Mouse (Mus musculus) frontal cortex, adult 2 months (tissue): ENCODE data around the gene Pus7l. TPM values are rescaled to one million over a fixed set of nuclear protein-coding genes. Genes with fewer than 3 reads are reported as not detected.
"Not testable (repeated sequence)": the region's sequence is repeated elsewhere in the genome, so short reads cannot be mapped to it uniquely, and the experiment has no call there.

Experiments used
- DNase-seq, 2 experiments: peaks; one replicate each; pipeline ENCODE4 v3.0.0; 2022; ENCODE audit warnings: low spot score in 1 of 2; ENCODE audit errors: extremely low spot score in 1 of 2
- polyA plus RNA-seq: library from polyadenylated mRNA; depleted of rRNA; stranded (reverse); fragments of >200 nt; gene quantifications from 2 replicates; pipeline ENCODE4 v1.2.3, GENCODE M21; 2012

Pus7l gene
- polyA plus RNA-seq, 1 experiment = 3.9 TPM

DNA sequence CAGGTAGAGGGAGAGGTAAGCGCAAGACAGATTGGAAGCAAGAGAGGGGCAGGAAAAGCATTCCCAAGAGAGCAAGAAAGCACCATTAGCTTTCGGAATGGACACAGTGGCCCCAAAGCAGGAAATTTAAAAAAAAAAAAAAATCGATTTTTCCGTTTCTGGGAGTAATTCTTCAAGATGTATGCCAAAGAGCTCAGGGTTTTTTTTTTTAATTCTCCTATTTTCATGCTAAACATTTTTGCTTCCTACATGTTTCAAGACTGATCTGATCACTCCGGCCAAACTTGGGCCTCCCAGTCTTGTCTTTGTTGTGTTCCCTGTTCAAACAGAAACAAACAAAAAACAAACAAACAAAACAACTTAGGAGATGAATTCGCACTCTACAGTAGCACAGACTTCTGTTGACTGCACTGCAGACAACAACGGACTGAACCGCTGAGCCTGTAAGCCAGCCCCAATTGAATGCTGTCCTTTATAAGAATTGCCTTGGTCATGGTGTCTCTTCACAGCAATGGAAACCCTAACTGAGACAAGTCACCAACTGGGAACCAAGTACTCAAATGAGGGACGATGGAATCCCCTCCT lies 797 bp upstream of the Pus7l start:
- no peak for DNase-seq

DNA sequence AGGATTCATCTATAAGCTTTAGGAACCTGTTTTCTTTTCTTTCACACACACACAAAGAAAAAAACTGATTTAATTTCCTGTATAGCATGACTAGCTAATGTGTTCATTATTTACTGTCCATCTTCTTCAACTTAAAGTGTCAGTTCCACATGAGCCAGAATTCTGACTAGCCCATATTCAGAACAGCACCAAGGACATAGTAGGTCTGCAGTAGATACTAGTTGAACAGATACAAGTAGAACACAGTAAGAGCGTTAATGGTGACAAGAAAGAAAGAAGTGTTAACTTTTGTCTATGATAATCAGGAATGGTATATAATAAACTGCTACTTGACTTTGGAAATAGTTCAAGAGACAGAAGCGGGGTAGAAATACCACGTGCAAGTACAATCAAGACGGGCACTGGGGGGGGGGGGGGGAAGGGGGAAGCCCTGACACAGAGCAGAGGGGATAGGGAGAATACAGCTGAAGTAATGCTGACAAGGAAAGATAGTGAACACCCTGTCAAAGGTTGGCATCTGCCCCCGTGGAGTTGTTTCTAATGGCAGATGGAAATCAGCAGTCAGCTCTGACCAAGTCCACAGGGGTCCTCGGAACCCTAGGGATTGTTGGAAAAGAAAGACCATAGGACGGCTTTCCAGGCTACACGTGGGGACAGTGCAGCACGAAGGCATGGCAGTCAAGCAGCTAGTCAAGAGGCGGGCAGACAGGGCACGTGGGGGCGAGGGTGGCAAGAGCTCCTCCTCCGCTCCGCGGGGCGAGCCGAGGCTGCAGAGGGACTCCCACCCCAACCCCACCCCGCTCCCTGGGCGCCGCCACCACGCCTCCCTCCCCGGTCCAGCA lies 559 bp downstream of the Pus7l start:
- DNase-seq = no peak

DNA sequence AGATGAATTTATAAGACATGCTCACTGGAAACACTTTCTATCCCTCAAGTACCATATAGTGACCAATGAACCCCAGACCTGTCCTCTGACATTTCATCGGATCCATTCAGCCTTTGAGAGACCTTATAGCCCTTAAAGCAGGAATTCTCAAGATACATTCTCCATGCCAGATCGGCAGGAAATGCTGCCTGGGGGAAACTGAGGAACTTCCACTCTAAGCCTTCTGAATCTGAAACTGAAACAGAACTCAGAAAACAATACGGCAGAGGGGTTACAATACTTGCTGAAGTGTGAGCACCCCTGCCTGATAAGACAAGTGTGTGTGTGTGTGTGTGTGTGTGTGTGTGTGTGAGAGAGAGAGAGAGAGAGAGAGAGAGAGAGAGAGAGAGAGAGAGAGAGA lies 4.1 kb downstream of the Pus7l start:
- DNase-seq = no peak

DNA sequence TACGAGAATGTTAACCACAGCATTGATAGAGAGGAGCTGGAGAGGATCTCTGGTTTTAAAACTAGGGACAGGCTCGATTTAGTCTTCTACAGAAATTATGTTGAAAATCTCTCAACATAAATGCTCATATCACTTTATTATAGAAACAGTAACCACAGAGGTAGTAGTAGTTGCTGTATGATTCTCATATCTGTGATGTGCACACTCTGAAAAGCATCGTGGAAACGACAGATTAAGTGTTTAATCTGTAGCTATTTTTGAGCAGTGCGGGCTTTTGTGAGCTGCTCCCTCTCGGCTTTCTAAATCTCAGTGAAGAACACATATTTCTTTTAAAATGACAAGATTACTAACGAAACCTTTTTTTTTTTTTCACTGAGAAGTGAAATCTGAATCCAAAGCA lies 7.8 kb downstream of the Pus7l start:
- DNase-seq = no peak

DNA sequence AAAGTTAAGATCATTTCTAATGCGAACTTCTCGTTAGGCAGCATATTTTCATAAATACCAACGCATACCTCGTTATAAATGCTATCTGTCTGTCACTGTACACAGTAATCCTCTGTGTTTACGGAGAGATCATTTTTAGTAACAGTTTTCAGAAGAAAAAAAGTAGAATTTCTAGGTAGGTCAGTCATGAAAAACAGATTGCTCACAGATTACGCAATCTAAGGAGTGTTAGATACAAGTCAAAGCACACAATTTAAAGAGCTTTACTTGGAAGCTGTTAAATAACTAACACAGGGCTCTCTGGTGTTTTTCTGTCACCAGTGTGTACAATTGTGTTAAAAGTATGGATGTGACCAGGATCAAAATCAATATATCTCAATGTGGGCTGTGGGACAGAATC lies 10.4 kb downstream of the Pus7l start:
- no peak for DNase-seq

DNA sequence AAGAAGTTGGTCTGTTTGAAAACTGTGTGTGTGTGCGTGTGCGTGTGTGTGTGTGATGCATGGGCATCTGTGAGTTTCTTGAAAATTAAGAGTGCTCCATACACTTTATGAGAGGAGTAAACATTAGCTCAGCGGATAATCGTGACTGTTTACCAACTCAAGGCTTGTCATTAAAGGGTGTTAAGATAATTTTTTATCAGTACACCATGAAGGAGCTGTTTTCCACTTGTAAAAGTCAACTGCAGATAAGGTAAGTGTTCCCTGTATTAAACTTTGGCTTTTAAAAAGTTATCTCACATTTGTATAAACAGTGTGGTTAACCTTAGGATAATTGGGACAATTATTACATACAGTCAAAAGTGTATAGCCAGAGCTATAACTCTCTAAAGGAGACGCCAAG lies 11.0 kb downstream of the Pus7l start:
- DNase-seq = no peak

DNA sequence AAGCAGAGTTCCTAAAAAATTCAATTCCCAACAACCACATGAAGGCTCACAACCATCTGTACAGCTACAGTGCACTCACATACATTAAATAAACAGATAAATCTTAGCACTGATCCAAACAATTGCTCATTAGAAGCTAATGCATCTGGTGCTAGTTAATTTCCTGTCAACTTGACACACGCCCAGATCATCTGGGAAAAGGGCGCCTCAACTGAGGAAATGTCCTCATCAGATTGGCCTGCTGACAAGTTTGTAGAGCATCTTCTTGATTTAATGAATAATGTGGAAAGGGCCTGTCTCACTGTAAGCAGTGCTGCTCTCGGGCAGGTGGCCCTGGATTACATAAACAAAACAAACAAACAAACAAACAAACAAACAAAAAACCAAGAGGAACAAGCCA lies 12.8 kb downstream of the Pus7l start:
- no peak for DNase-seq

DNA sequence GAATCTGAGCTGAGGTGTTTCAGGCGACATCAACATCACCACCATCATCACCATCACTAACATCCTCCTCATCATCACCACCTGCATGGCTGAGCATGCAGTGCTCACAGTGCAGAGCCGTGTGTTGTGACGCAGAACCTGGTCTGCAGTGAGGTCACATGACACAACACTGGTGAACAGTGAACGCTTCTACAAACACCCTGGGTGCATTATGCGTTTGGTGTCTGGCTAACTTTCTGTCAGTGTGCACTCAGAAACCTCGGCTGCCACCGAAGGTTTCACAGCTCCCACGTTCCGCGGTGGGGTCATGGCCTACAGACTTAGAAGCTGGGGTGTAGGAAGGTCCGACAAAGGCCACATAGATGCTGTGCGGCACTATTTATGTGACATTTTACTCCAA lies 18.4 kb downstream of the Pus7l start:
- DNase-seq = no peak

DNA sequence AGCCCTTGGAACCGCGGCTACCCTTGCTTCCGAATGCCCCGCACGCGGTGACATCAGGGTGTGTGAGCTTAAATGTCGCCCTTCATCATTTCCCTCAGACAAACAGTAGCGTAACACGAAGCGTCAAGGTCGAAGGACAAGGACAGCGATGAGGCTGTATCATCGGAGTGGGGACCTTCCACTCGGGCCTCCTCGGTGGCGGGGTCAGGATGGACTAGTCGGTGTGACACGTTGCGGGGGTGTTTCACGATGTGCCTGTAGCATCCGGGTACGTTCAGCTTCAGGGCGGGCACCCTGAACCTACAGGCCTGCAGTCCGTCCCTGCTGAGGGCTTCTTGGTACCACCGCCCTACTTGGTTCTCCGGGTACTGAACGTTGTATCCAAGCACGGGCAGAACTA lies 20.1 kb downstream of the Pus7l start:
- no peak for DNase-seq

DNA sequence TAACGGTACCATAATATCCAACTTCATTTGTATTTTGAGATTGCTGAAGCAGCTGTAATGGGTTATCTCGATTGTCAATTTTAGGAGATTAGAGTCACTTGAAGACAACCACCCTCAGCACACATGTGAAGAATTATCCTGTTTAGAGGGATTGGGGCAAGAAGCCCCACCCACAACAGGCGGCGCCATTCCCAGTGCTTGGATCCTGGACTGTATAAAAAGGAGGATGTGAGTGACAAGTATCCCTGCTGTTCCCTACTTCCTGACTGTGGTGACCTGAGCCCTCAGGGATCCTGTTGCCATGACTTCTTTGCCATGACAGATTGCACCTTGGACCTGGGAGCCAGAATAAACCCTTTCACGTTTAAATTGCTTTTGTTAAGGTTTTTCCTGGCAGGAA lies 22.4 kb downstream of the Pus7l start:
- no peak for DNase-seq

DNA sequence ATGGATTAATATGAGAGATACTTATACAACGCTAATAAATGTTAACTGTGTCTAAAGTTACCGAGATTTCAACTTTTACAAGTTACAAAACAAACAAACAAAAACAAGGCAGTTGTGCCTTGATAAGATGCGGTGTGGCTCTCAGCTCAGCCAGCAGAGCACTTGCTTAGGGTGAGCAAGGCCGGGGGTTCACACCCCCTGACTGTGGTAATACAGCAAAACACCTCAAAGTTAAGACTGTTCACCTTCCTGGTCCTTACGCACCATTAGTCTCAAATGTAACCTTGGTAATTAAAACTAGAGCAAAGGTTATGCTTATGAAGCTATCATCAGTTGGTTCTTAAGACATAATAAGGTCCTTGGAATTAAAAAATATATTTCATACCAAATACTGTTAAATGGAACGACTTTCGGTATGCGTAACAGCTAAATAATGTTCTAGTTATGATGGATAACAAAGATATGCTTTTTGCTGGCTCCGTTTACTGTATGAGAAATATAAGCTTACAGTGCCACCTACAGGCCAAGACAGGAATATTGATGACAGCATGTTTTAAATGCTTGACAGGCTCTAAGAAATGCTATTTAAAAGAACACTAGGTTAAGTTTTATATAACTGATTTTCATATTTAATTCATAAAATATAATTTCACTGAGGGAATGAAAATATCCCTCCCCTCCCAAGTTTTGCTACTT lies 23.0 kb downstream of the Pus7l start:
- DNase-seq = peak in 1 of 2 experiments; percentile 82

DNA sequence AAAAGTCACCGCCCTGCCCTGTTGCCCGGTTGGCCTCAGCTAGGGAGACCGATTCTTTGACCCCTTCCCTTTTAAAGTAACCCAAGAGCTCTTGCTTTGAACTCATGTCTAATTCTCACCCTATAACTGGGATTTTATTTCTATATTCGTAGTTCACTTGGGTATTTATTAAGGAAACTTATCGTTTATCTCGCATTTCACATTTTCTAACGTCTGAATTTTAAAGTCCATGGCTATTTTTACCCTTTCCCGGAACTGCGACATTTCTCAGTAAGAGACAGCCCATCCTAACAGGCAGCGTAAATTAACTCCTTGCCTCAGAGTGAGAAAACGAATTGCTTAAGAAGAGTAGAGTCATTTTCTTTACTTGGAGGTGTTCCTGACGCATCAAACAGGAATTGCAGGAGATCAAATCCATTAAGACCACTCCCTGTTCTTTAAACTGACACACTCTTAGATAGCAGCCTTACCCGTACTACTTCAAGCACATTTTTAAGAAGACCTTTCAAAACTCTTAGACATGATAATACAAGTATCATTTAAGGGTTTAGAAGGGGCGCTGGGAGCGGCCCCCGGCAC lies 25.3 kb downstream of the Pus7l start:
- DNase-seq = no peak

DNA sequence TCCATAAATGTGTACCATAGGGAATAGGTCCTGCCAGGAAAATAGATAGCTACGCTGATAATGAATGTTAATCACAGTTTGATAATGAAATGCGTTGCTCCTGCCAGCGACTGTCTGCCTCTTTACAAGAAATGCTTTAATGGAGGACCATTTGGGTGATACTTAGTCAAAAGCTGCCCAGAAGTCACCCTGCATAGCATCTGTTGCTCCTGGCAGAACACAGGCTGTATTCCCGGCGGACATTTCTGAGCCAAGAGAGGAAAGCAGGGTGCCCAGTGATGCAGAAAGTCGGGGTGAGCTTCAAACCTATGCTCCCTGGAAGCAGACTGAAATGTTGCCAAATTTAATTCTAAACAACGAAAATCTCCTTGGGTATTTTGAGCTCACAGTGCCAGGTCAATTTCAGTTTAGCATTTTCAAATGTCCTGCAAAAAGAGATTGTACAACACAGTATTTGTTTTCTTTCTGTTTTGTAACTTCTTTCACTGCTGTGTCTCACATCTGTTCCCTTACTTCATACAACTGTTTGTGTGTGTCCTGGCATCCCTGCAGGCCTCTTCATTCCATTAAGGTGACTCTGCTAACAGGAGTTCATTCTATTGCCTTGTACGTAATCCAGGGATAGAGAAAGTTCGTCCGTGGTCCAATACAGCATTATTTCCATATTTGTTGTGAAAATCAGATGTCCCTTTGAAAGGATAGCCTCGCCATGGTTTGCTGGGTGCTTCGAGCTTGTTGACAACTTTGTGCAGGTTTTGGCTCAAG lies 39.7 kb downstream of the Pus7l start:
- DNase-seq = no peak

DNA sequence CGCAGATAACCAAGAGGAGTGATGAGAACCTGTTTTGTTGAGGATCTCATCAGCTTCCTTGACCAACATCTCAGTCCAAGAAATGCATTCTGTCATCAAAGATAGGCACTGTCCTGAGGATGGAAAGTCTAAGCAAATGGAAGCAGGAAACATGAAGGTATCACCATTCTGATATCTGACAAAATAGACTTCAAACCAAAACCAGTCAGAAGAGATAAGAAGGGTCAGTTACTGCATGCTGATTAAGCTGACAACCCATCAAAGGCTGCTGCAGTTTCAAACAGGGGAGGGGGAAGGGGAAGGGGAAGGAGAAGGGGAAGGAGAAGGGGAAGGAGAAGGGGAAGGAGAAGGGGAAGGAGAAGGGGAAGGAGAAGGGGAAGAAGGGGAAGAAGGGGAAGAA lies 44.1 kb downstream of the Pus7l start:
- DNase-seq = no peak

DNA sequence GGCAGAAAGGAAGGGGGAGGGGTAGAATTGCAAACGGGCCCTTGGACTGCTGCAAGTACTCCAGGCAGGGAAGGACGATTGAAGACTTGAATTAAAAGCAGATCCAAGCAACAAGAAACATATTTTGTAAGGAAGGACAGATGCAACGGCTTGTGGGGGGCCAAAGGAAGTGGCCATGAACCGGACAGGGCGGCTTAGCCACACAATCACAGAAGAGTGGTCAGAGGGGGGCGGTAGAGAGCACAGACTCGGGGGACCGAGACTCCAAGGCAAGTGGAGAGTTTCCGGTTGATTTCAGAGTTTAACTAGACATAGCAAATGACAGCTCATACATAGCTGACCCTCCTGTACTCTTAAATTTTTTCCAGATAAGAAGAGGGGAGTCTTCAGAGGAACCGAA lies 47.4 kb downstream of the Pus7l start:
- no peak for DNase-seq

DNA sequence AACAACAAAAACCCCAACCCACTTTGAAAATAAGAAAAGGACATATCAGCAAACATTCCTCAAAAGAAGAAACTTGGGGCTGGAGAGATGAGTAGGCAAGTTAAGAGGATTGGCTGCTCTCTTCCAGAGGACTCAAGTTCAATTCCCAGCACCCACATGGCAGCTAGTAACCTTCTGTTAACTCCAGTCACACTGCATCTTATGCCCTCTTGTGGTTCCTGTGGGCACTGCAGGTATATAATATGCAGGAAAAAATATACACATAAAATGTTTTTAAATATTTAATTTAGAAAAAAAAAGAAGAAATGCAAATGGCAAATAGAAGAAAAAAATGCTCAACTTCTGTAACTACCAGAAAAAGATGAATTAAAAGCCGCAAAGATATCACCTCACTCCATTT lies 48.9 kb downstream of the Pus7l start:
- no peak for DNase-seq

DNA sequence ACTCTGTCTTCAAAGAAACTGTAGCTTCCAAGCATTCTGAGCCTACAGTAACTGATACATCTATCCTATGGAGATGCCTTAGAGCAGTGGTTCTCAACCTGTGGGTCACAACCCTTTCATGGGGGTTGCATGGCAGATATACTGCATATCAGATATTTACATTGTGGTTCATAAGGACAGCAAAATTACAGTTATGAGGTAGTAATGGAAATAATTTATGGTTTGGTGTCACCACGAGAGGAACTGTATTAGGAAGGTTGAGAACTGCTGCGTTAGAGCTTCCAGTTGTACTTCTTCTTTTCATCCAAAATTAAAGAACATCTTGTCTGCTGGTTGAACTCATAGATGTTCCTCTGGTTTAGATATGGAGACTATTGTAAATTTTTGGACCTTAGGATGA lies 53.9 kb downstream of the Pus7l start:
- DNase-seq = no peak

DNA sequence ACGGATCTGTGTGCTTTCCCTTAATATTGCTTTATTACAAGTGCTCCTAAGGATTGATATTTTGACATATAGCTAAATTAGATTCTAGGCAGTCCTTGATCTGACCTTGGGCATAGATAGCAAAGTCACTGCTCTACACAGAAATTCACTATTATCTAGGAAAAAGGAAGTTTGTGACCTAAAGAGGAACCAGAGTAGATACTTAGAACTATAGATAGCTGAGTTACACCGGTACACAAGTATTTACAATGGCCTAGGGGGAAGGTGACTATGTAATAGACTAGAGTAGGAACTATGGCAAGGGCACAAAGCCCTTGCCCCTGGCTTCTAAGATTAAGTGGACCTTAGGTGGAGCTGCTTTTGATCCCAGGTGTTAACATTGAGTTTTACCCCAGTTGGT lies 55.3 kb downstream of the Pus7l start:
- DNase-seq = not testable (repeated sequence)

DNA sequence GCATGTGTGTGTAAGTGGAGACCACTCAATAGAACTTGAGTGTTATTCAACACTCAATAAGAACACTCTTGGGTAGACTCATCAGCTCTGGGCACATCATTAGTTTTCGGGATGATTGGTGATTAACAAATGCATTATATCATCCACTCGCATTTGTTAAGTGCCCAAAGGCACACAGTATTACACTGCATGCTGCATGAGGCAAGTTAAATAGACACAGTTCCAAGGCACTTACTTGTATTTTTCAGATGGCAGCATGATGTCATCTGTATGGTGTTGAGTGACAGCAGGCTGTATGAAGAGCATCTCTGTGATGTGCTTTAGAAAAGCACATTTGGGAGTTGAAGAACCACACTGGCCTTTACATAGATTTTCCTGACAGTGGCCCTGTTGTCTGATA lies 60.8 kb downstream of the Pus7l start:
- DNase-seq = no peak

DNA sequence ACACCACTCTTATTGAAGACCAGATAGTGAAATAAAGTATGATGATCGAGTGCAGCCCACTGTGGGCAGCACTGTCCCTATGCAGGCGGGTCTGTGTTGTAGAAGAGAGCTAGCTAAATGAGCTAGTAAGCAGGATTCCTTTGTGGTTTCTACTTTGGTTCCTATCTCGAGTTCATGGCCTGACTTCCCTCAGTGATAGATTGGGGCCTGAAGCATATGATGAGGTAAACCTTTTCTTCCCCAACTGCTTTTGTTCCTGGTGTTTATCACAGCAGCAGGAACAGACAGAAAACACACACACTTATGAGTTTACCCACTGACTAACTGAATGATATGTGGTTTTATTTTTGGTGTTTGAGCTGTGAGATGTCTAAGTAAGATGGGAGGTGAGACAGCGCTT lies 62.6 kb downstream of the Pus7l start:
- DNase-seq = no peak

DNA sequence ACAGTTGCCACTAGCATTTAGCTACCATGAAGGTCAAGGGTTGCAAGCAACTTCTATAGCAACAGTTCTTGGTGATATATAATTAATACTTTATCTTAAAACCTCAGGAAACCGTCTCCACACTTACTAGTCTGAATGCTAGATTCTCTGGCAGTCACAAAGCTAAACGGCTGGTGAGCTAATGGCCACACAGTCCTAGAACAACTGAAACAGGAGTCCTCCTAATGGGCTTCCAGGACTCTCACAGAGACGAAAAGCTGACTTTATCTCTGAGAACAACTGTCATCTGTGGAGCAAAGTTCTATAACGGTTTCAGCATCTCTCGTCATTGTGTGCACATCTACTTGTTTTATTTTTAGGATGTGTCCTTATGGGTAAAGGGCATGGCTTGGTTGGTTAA lies 63.1 kb downstream of the Pus7l start:
- DNase-seq = no peak
